Mouse (Mus musculus): ENCODE results near the gene Sfi1.
"Not testable (repeated sequence)": the region's sequence is repeated elsewhere in the genome, so short reads cannot be mapped to it uniquely, and the experiment has no call there.

DNA sequence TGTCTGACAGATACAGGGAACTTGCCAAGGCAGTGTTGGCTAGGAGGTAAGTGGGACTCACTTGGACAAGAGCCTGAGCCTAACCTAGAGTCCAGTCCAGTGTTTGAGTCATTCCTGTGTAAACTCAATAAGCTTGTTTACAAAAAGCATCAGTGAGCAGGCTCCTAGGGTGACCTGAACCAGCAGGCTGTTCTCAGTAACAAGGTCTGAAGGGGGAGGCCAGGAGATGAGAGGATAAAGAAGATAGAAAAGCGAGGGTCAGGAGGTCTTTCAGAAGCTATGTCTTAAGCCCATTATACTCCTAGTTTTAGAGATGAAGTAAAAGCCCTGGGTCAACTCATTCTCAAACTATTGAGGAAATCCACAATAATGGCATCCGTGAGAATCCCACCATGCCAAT, 31.9 kb downstream of the Sfi1 start:
- TF ChIP-seq TAL1 (conservative IDR thresholded peaks at IDR 0.05; ENCODE audit: low read depth, low read length); CTCF (IDR thresholded peaks at IDR 0.05; ENCODE audit: low read depth, low read length); GATA1 (IDR thresholded peaks at IDR 0.05; ENCODE audit: borderline replicate concordance, low read length): not testable (repeated sequence)

All from G1E (cell line).